Mouse (Mus musculus): ENCODE measurements at regions not wholly inside any gene's neighbourhood (a gene's known extent, or its start where the extent isn't known, plus 50 kb on each side); places are given as distances from the start of the nearest gene placed in this dataset.

- TF ChIP-seq CTCF (IDR thresholded peaks at IDR 0.05; ENCODE audit: low read depth) (no peak), EP300 (IDR thresholded peaks at IDR 0.05; ENCODE audit: low read depth) (no peak)
Observed at GRCm38 (mm10) chr9:79430417-79430816, 288.2 kb downstream of the Col12a1 start.
